Mouse (Mus musculus): Measurements from ENCODE around the gene Olfr1373. TPM values are rescaled to one million over a fixed set of nuclear protein-coding genes. Genes with fewer than 3 reads are reported as not detected.
"Not testable (repeated sequence)": the region's sequence is repeated elsewhere in the genome, so short reads cannot be mapped to it uniquely, and the experiment has no call there.

The Olfr1373 gene
- polyA plus RNA-seq, 1 experiment = 0.11 TPM

- TF ChIP-seq POLR2A (IDR thresholded peaks at IDR 0.05; ENCODE audit: control insufficient read depth, low read depth, low read length) (no peak), CTCF (IDR thresholded peaks at IDR 0.05; ENCODE audit: control insufficient read depth, insufficient read depth, insufficient replicate concordance, low read depth, low read length) (no peak)
- no peaks in the 10 kb centered on the region; the same call in none of the 2 replicates for H3K36me3 ChIP-seq (ENCODE audit: control insufficient read depth, insufficient read depth, low read length)
- no peaks in the 10 kb centered on the region for H3K4me1 ChIP-seq (ENCODE audit: control insufficient read depth, insufficient read depth, low read length)
- H3K27me3 ChIP-seq (ENCODE audit: control insufficient read depth, insufficient read depth, low read length) = no peaks in the 10 kb centered on the region
- no peak overlapping the region for H3K4me3 ChIP-seq (ENCODE audit: control insufficient read depth, low read depth, low read length)
- H3K27ac ChIP-seq (ENCODE audit: control insufficient read depth, insufficient read depth, low read depth, low read length) = no peak overlapping the region
These were observed 23.3 kb downstream of the Olfr1373 start for GRCm38 (mm10) chr11:52122045-52122444.

GRCm38 (mm10) chr11:52120415-52120814 lies 24.9 kb downstream of the Olfr1373 start:
- not testable (repeated sequence) for H3K36me3 ChIP-seq (ENCODE audit: control insufficient read depth, insufficient read depth, low read length); H3K4me3 ChIP-seq (ENCODE audit: control insufficient read depth, low read depth, low read length); H3K4me1 ChIP-seq (ENCODE audit: control insufficient read depth, insufficient read depth, low read length); H3K27me3 ChIP-seq (ENCODE audit: control insufficient read depth, insufficient read depth, low read length); H3K27ac ChIP-seq (ENCODE audit: control insufficient read depth, insufficient read depth, low read depth, low read length)

- no peaks in the 10 kb centered on the region; the same call in 1 of the 2 replicates for H3K36me3 ChIP-seq (ENCODE audit: control insufficient read depth, insufficient read depth, low read length)
These were observed 28.2 kb downstream of the Olfr1373 start for GRCm38 (mm10) chr11:52117156-52117555.

GRCm38 (mm10) chr11:52116117-52116516 lies 29.2 kb downstream of the Olfr1373 start:
- H3K27ac ChIP-seq (ENCODE audit: control insufficient read depth, insufficient read depth, low read depth, low read length); H3K4me3 ChIP-seq (ENCODE audit: control insufficient read depth, low read depth, low read length); H3K27me3 ChIP-seq (ENCODE audit: control insufficient read depth, insufficient read depth, low read length); H3K36me3 ChIP-seq (ENCODE audit: control insufficient read depth, insufficient read depth, low read length); H3K4me1 ChIP-seq (ENCODE audit: control insufficient read depth, insufficient read depth, low read length): not testable (repeated sequence)

More at GRCm38 (mm10) chr11:52117156-52117555, 28.2 kb downstream of the Olfr1373 start:
- Histone ChIP-seq H3K27ac (ENCODE audit: control insufficient read depth, insufficient read depth, low read depth, low read length) (no peak overlapping the region), H3K4me3 (ENCODE audit: control insufficient read depth, low read depth, low read length) (no peak overlapping the region), H3K4me1 (ENCODE audit: control insufficient read depth, insufficient read depth, low read length) (no peaks in the 10 kb centered on the region), H3K27me3 (ENCODE audit: control insufficient read depth, insufficient read depth, low read length) (no peaks in the 10 kb centered on the region)
- TF ChIP-seq POLR2A (IDR thresholded peaks at IDR 0.05; ENCODE audit: control insufficient read depth, low read depth, low read length) (no peak), CTCF (IDR thresholded peaks at IDR 0.05; ENCODE audit: control insufficient read depth, insufficient read depth, insufficient replicate concordance, low read depth, low read length) (no peak)

GRCm38 (mm10) chr11:52115479-52115878 lies 29.8 kb downstream of the Olfr1373 start:
- no peaks in the 10 kb centered on the region for H3K36me3 ChIP-seq (ENCODE audit: control insufficient read depth, insufficient read depth, low read length)
- no peak overlapping the region for H3K4me3 ChIP-seq (ENCODE audit: control insufficient read depth, low read depth, low read length)
- no peaks in the 10 kb centered on the region for H3K4me1 ChIP-seq (ENCODE audit: control insufficient read depth, insufficient read depth, low read length)
- H3K27ac ChIP-seq (ENCODE audit: control insufficient read depth, insufficient read depth, low read depth, low read length) = no peak overlapping the region
- TF ChIP-seq CTCF (IDR thresholded peaks at IDR 0.05; ENCODE audit: control insufficient read depth, insufficient read depth, insufficient replicate concordance, low read depth, low read length) (no peak), POLR2A (IDR thresholded peaks at IDR 0.05; ENCODE audit: control insufficient read depth, low read depth, low read length) (no peak)
- H3K27me3 ChIP-seq (ENCODE audit: control insufficient read depth, insufficient read depth, low read length) = no peaks in the 10 kb centered on the region

- Histone ChIP-seq H3K4me3 (ENCODE audit: control insufficient read depth, low read depth, low read length) (no peak overlapping the region), H3K4me1 (ENCODE audit: control insufficient read depth, insufficient read depth, low read length) (no peaks in the 10 kb centered on the region), H3K36me3 (ENCODE audit: control insufficient read depth, insufficient read depth, low read length) (no peaks in the 10 kb centered on the region), H3K27me3 (ENCODE audit: control insufficient read depth, insufficient read depth, low read length) (no peaks in the 10 kb centered on the region), H3K27ac (ENCODE audit: control insufficient read depth, insufficient read depth, low read depth, low read length) (no peak overlapping the region)
- TF ChIP-seq POLR2A (IDR thresholded peaks at IDR 0.05; ENCODE audit: control insufficient read depth, low read depth, low read length) (no peak), CTCF (IDR thresholded peaks at IDR 0.05; ENCODE audit: control insufficient read depth, insufficient read depth, insufficient replicate concordance, low read depth, low read length) (no peak)
These were observed 35.9 kb downstream of the Olfr1373 start for GRCm38 (mm10) chr11:52109421-52109820.

GRCm38 (mm10) chr11:52108796-52109195 lies 36.5 kb downstream of the Olfr1373 start:
- H3K27me3 ChIP-seq (ENCODE audit: control insufficient read depth, insufficient read depth, low read length) = no peaks in the 10 kb centered on the region
- no peak overlapping the region for H3K4me3 ChIP-seq (ENCODE audit: control insufficient read depth, low read depth, low read length)
- TF ChIP-seq CTCF (IDR thresholded peaks at IDR 0.05; ENCODE audit: control insufficient read depth, insufficient read depth, insufficient replicate concordance, low read depth, low read length) (no peak), POLR2A (IDR thresholded peaks at IDR 0.05; ENCODE audit: control insufficient read depth, low read depth, low read length) (no peak)

GRCm38 (mm10) chr11:52106438-52106837 lies 38.9 kb downstream of the Olfr1373 start:
- Histone ChIP-seq H3K36me3 (ENCODE audit: control insufficient read depth, insufficient read depth, low read length) (no peaks in the 10 kb centered on the region), H3K4me3 (ENCODE audit: control insufficient read depth, low read depth, low read length) (no peak overlapping the region), H3K27ac (ENCODE audit: control insufficient read depth, insufficient read depth, low read depth, low read length) (no peak overlapping the region), H3K4me1 (ENCODE audit: control insufficient read depth, insufficient read depth, low read length) (no peaks in the 10 kb centered on the region; the same call in 1 of the 2 replicates), H3K27me3 (ENCODE audit: control insufficient read depth, insufficient read depth, low read length) (no peaks in the 10 kb centered on the region)
- TF ChIP-seq POLR2A (IDR thresholded peaks at IDR 0.05; ENCODE audit: control insufficient read depth, low read depth, low read length) (no peak), CTCF (IDR thresholded peaks at IDR 0.05; ENCODE audit: control insufficient read depth, insufficient read depth, insufficient replicate concordance, low read depth, low read length) (no peak)

More at GRCm38 (mm10) chr11:52108796-52109195, 36.5 kb downstream of the Olfr1373 start:
- H3K27ac ChIP-seq (ENCODE audit: control insufficient read depth, insufficient read depth, low read depth, low read length) = no peak overlapping the region
- no peaks in the 10 kb centered on the region; the same call in 1 of the 2 replicates for H3K4me1 ChIP-seq (ENCODE audit: control insufficient read depth, insufficient read depth, low read length)
- no peaks in the 10 kb centered on the region for H3K36me3 ChIP-seq (ENCODE audit: control insufficient read depth, insufficient read depth, low read length)

All from testis, adult 2 months (tissue).